Mouse (Mus musculus): ENCODE measurements around the gene Trappc3. TPM values are rescaled to one million over a fixed set of nuclear protein-coding genes. Genes with fewer than 3 reads are reported as not detected.
A peak's percentile ranks its signal among the peaks of the same experiment; 100 is the strongest.

Trappc3 gene
- total RNA-seq, 2 experiments from 2014 or later, result 94.9 to 95.2 TPM

- peak; percentile 66 for DNase-seq (ENCODE audit: low spot score in 2 of 2)
Measured at GRCm38 (mm10) chr4:126277906-126278564, 15.9 kb downstream of the Trappc3 start.

GRCm38 (mm10) chr4:126278565-126278915 lies 16.4 kb downstream of the Trappc3 start:
- DNase-seq (ENCODE audit: low spot score in 2 of 2), result no peak

GRCm38 (mm10) chr4:126278961-126279360 lies 16.8 kb downstream of the Trappc3 start:
- no peak for DNase-seq (ENCODE audit: low spot score in 2 of 2)

GRCm38 (mm10) chr4:126281706-126282105 lies 19.6 kb downstream of the Trappc3 start:
- no peak for DNase-seq (ENCODE audit: low spot score in 2 of 2)

GRCm38 (mm10) chr4:126283582-126283981 lies 21.5 kb downstream of the Trappc3 start:
- no peak for DNase-seq (ENCODE audit: low spot score in 2 of 2)

GRCm38 (mm10) chr4:126286492-126286891 lies 24.4 kb downstream of the Trappc3 start, which contains the start of gene Col8a2:
Gene Col8a2 (plus strand): TSS chr4:126286793.
- no peak for DNase-seq (ENCODE audit: low spot score in 2 of 2)

- no peak for DNase-seq (ENCODE audit: low spot score in 2 of 2)
Measured at GRCm38 (mm10) chr4:126287302-126287995, 25.3 kb downstream of the Trappc3 start.

- DNase-seq (ENCODE audit: low spot score in 2 of 2), result no peak
Measured at GRCm38 (mm10) chr4:126288085-126288666, 26.1 kb downstream of the Trappc3 start.

GRCm38 (mm10) chr4:126290314-126290713 lies 28.2 kb downstream of the Trappc3 start:
- no peak for DNase-seq (ENCODE audit: low spot score in 2 of 2)

- no peak for DNase-seq (ENCODE audit: low spot score in 2 of 2)
Measured at GRCm38 (mm10) chr4:126291196-126291595, 29.1 kb downstream of the Trappc3 start.

- DNase-seq (ENCODE audit: low spot score in 2 of 2), result no peak
Measured at GRCm38 (mm10) chr4:126295152-126295551, 33.0 kb downstream of the Trappc3 start.

GRCm38 (mm10) chr4:126295937-126296336 lies 33.8 kb downstream of the Trappc3 start:
- no peak for DNase-seq (ENCODE audit: low spot score in 2 of 2)

- peak; percentile 48 to 59 for DNase-seq (ENCODE audit: low spot score in 2 of 2)
Measured at GRCm38 (mm10) chr4:126296617-126297101, 34.5 kb downstream of the Trappc3 start.

- DNase-seq (ENCODE audit: low spot score in 2 of 2), result no peak
Measured at GRCm38 (mm10) chr4:126300916-126301583, 38.9 kb downstream of the Trappc3 start.

- no peak for DNase-seq (ENCODE audit: low spot score in 2 of 2)
Measured at GRCm38 (mm10) chr4:126301584-126302309, 39.6 kb downstream of the Trappc3 start.

GRCm38 (mm10) chr4:126303877-126304276 lies 41.8 kb downstream of the Trappc3 start:
- DNase-seq (ENCODE audit: low spot score in 2 of 2), result no peak

GRCm38 (mm10) chr4:126305428-126305827 lies 43.3 kb downstream of the Trappc3 start:
- DNase-seq (ENCODE audit: low spot score in 2 of 2), result no peak

- no peak for DNase-seq (ENCODE audit: low spot score in 2 of 2)
Measured at GRCm38 (mm10) chr4:126306058-126306457, 43.9 kb downstream of the Trappc3 start.

- no peak for DNase-seq (ENCODE audit: low spot score in 2 of 2)
Measured at GRCm38 (mm10) chr4:126306827-126307226, 44.7 kb downstream of the Trappc3 start.

- DNase-seq (ENCODE audit: low spot score in 2 of 2), result peak; percentile 43 to 58
Measured at GRCm38 (mm10) chr4:126309211-126309921, 47.2 kb downstream of the Trappc3 start.

Measured in layer of hippocampus, postnatal 10 days (tissue).